11 mouse cellular contexts compared by ENCODE assay signal in genomic region chr4:49843787-49844186, GRCm38 (mm10). TPM values are rescaled to one million over a fixed set of nuclear protein-coding genes. Genes with fewer than 3 reads are reported as not detected.
A peak's percentile ranks its signal among the peaks of the same experiment; 100 is the strongest.
DNase-seq lines count a peak whose midpoint lies in the region; ATAC-seq and TF ChIP-seq lines count a peak whose summit lies in the region.
"Had no signal": no experiment of that assay in that cellular context is flagged by ENCODE, and none has a peak within 500 bp of the region (broad histone marks: within the 10 kb centered on the region; RNA-seq: fewer than 3 reads in every experiment).

No protein-coding gene starts in this region.

- H3K4me1 ChIP-seq in heart, embryonic 11.5 days (ENCODE audit: control insufficient read depth, insufficient read depth, low read length) = peaks cover 6% of the 10 kb centered on the region
- peaks cover 7% of the 10 kb centered on the region; the same call in 1 of the 2 replicates for H3K4me1 ChIP-seq in stomach, embryonic 14.5 days (ENCODE audit: control insufficient read depth, insufficient read depth, low read length)
- no peaks in the 10 kb centered on the region for H3K4me1 ChIP-seq in stomach, postnatal 0 days (replicated peaks; ENCODE audit: control insufficient read depth, insufficient read depth)
- no peaks in the 10 kb centered on the region for H3K4me1 ChIP-seq in liver, postnatal 0 days (ENCODE audit: insufficient read depth)

- H3K27ac ChIP-seq in heart, embryonic 11.5 days (ENCODE audit: low read depth, low read length) = no peak overlapping the region
- H3K27ac ChIP-seq in stomach, embryonic 14.5 days (ENCODE audit: low read length) = no peak overlapping the region
- no peak overlapping the region for H3K27ac ChIP-seq in stomach, postnatal 0 days (replicated peaks)
- no peak overlapping the region for H3K27ac ChIP-seq in liver, postnatal 0 days (ENCODE audit: low read depth)
- H3K27ac ChIP-seq: liver, embryonic 14.5 days had no signal

- TF ChIP-seq CTCF in stomach, postnatal 0 days (IDR thresholded peaks at IDR 0.05; ENCODE audit: low read depth) = no peak
- TF ChIP-seq CTCF in liver, postnatal 0 days (IDR thresholded peaks at IDR 0.05; ENCODE audit: low read depth) = no peak

- 20% methylated on average over 6 of the region's 6 CpGs for WGBS in heart, embryonic 11.5 days (ENCODE audit: insufficient replicate concordance)
- 10% methylated on average over 6 of the region's 6 CpGs for WGBS in stomach, embryonic 14.5 days
- 12% methylated on average over 6 of the region's 6 CpGs for WGBS in stomach, postnatal 0 days
- 23% methylated on average over 6 of the region's 6 CpGs for WGBS in liver, postnatal 0 days (ENCODE audit: insufficient replicate concordance)

- H3K4me3 ChIP-seq in heart, embryonic 11.5 days (ENCODE audit: low read depth, low read length) = no peak overlapping the region
- peak overlapping the region; percentile 48; the same call in 1 of the 2 replicates for H3K4me3 ChIP-seq in stomach, embryonic 14.5 days (ENCODE audit: low read depth, low read length)
- H3K4me3 ChIP-seq in stomach, postnatal 0 days (ENCODE audit: low read depth, low read length) = no peak overlapping the region
- H3K4me3 ChIP-seq in liver, postnatal 0 days (ENCODE audit: low read depth, low read length) = no peak overlapping the region

- H3K27me3 ChIP-seq in heart, embryonic 11.5 days (ENCODE audit: control insufficient read depth, insufficient read depth, low read length) = peaks cover 13% of the 10 kb centered on the region
- H3K27me3 ChIP-seq in stomach, embryonic 14.5 days (ENCODE audit: control insufficient read depth, insufficient read depth, low read length) = peaks cover 17% of the 10 kb centered on the region
- H3K27me3 ChIP-seq in stomach, postnatal 0 days (ENCODE audit: control insufficient read depth, insufficient read depth, low read length) = peaks cover 4% of the 10 kb centered on the region; the same call in 1 of the 2 replicates
- peaks cover 39% of the 10 kb centered on the region for H3K27me3 ChIP-seq in liver, postnatal 0 days (ENCODE audit: insufficient read depth, low read length)

- H3K4me2 ChIP-seq in heart, embryonic 11.5 days = peak overlapping the region; percentile 89
- H3K4me2 ChIP-seq in stomach, embryonic 14.5 days (replicated peaks; ENCODE audit: low read depth, low read length) = peak overlapping the region; percentile 14; the same call in 1 of the 2 replicates
- no peak overlapping the region for H3K4me2 ChIP-seq in stomach, postnatal 0 days (replicated peaks; ENCODE audit: low read depth)
- H3K4me2 ChIP-seq in liver, postnatal 0 days (ENCODE audit: low read depth, low read length) = no peak overlapping the region

- no peak overlapping the region for H3K9ac ChIP-seq in heart, embryonic 11.5 days (ENCODE audit: low read depth, low read length)
- no peak overlapping the region for H3K9ac ChIP-seq in stomach, embryonic 14.5 days (replicated peaks; ENCODE audit: low read depth, low read length)
- no peak overlapping the region for H3K9ac ChIP-seq in stomach, postnatal 0 days (ENCODE audit: low read length)
- H3K9ac ChIP-seq in liver, postnatal 0 days (replicated peaks) = no peak overlapping the region
- H3K9ac ChIP-seq: liver, embryonic 14.5 days had no signal

- no peak for ATAC-seq in heart, embryonic 11.5 days (replicated peaks; ENCODE audit: insufficient number of reproducible peaks, low FRiP score, low TSS enrichment)
- 0 out of 2 replicates have a peak, but pooled peaks have one; percentile 51 for ATAC-seq in stomach, embryonic 14.5 days (ENCODE audit: insufficient number of reproducible peaks, insufficient read depth, low FRiP score, low read depth)
- no peak for ATAC-seq in stomach, postnatal 0 days (ENCODE audit: low FRiP score, low TSS enrichment)
- no peak for ATAC-seq in liver, postnatal 0 days
- ATAC-seq: CD4-positive, CD25-positive, alpha-beta regulatory T cell, adult 4 months had no signal

- H3K9me3 ChIP-seq in heart, embryonic 11.5 days (replicated peaks; ENCODE audit: control insufficient read depth, low read length) = no peaks in the 10 kb centered on the region
- no peaks in the 10 kb centered on the region for H3K9me3 ChIP-seq in stomach, embryonic 14.5 days (ENCODE audit: control insufficient read depth, low read depth, low read length)
- H3K9me3 ChIP-seq in stomach, postnatal 0 days (ENCODE audit: control insufficient read depth, low read length) = no peaks in the 10 kb centered on the region
- H3K9me3 ChIP-seq in liver, postnatal 0 days (ENCODE audit: low read length) = no peaks in the 10 kb centered on the region

- no peak for TF ChIP-seq EP300 in stomach, postnatal 0 days (optimal IDR thresholded peaks at IDR 0.05)
- no peak for TF ChIP-seq EP300 in liver, postnatal 0 days (IDR thresholded peaks at IDR 0.05; ENCODE audit: low read depth)

- no peaks in the 10 kb centered on the region for H3K36me3 ChIP-seq in heart, embryonic 11.5 days (ENCODE audit: control insufficient read depth, insufficient read depth, low read length)
- H3K36me3 ChIP-seq in stomach, embryonic 14.5 days (ENCODE audit: control insufficient read depth, insufficient read depth, low read length) = no peaks in the 10 kb centered on the region
- H3K36me3 ChIP-seq in stomach, postnatal 0 days (ENCODE audit: control insufficient read depth, insufficient read depth, low read length) = no peaks in the 10 kb centered on the region
- no peaks in the 10 kb centered on the region for H3K36me3 ChIP-seq in liver, postnatal 0 days (replicated peaks; ENCODE audit: insufficient read depth, low read length)

- DNase-seq in heart, adult 9 months (ENCODE audit: low spot score in 2 of 2) = no peak
- no peak for DNase-seq in stomach, postnatal 0 days (ENCODE audit: low spot score)
- peak; percentile 12 to 35 for DNase-seq in kidney, postnatal 4 days
- no peak for DNase-seq in liver, postnatal 0 days
- DNase-seq in left cerebral cortex, adult 8-10 months (ENCODE audit: low spot score in 2 of 2) = no peak
- no peak for DNase-seq in cerebellum, postnatal 36 days
- DNase-seq: gastrocnemius, postnatal 25 days had no signal

RNA-seq across cellular contexts. Expression of gene Grin3a, which starts 1.8 kb away (rescaled TPM):
- 2.4 TPM in 2 replicates for polyA plus RNA-seq in heart, embryonic 11.5 days (2014; fragmentation: Nextera tagmentation; extraction: Ambion mirVana)
- 2.1 TPM in 2 replicates for polyA plus RNA-seq in stomach, embryonic 14.5 days (2014; fragmentation: Nextera tagmentation; extraction: Ambion mirVana)
- 0.46 and 0.65 TPM in 2 replicates for polyA plus RNA-seq in stomach, postnatal 0 days (2015; fragmentation: Nextera tagmentation; extraction: Ambion mirVana)
- not detected in 2 replicates for polyA plus RNA-seq in liver, postnatal 0 days (2015; fragmentation: Nextera tagmentation; extraction: Ambion mirVana)
- total RNA-seq in left cerebral cortex, adult 8-10 months (2022) = 10 to 100 TPM; 28.9 to 32.4 (median 29.5) TPM

Comparison
In these comparisons a context has a peak if more than half of its experiments do, and no peak if none do; other contexts are left out.
1. H3K4me2 ChIP-seq: peak in heart, embryonic 11.5 days (single experiment) and stomach, embryonic 14.5 days (single experiment); none in stomach, postnatal 0 days (single experiment) and liver, postnatal 0 days (single experiment).
2. DNase-seq: peak in kidney, postnatal 4 days (2 of 2); none in heart, adult 9 months (0 of 2), stomach, postnatal 0 days (single experiment), liver, postnatal 0 days (single experiment), left cerebral cortex, adult 8-10 months (0 of 2) and cerebellum, postnatal 36 days (0 of 2).